Mouse (Mus musculus): Measurements from ENCODE around the gene Crybb1. TPM values are rescaled to one million over a fixed set of nuclear protein-coding genes. Genes with fewer than 3 reads are reported as not detected.

Crybb1 gene
- total RNA-seq (2023), result not detected in 4 replicates

DNA sequence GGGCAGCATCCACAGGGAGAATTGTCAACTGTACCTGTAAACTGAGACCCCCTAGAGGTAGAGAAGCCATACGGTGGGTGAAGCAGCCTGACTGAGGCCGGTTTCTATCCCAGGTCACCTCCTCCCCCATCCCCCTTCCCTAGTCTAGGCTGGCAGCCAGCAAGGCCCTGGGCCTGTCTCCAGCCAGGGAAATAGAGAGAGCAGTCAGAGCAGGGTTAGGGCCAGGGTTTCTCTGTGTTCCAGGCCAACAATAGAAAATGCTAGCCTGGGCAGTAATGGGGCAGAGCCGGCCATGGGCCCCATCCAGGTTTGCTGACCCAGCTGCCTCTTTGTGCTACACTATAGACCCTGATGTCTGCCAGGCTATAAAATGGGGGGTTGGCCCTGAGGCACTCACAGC, at the start of gene Crybb1:
TSS of gene Crybb1 (plus strand) at position 390 of the 400 bp plus-strand sequence.

GRCm38 (mm10) chr5:112252400-112252799, 3.2 kb upstream of the Crybb1 start, which contains the start of gene Cryba4:
Gene Cryba4 (minus strand): TSS chr5:112252518.

GRCm38 (mm10) chr5:112276267-112276873, 20.8 kb downstream of the Crybb1 start, which contains the start of gene Tpst2:
Gene Tpst2 (plus strand): TSS chr5:112276691.

Other genes with a start within 250 kb of the Crybb1 start
- not detected in 4 replicates for gene Cryba4, start 3.3 kb upstream of the Crybb1 start, total RNA-seq (2023)
- gene Tpst2, start 20.9 kb downstream of the Crybb1 start, total RNA-seq (2023), result 94.1 to 121 TPM (median 98.9 TPM) in 4 replicates
- gene Tfip11, start 70.5 kb downstream of the Crybb1 start, total RNA-seq (2023), result 120 to 130 TPM (median 124 TPM) in 4 replicates
- 53.7 to 67.4 TPM (median 61.8 TPM) in 4 replicates for gene Srrd, start 87.2 kb downstream of the Crybb1 start, total RNA-seq (2023)
- gene Hps4, start 87.3 kb downstream of the Crybb1 start, total RNA-seq (2023), result 25.6 to 33.8 TPM (median 32.5 TPM) in 4 replicates
- not detected in 4 replicates for gene Gm6583, start 100.2 kb downstream of the Crybb1 start, total RNA-seq (2023)
- not detected in 4 replicates for gene Asphd2, start 139.1 kb downstream of the Crybb1 start, total RNA-seq (2023)
- not detected in 4 replicates for gene Gm6588, start 193.6 kb downstream of the Crybb1 start, total RNA-seq (2023)